Mouse (Mus musculus) CH12.LX (cell line): ENCODE measurements around the gene Asap2. TPM values are rescaled to one million over a fixed set of nuclear protein-coding genes. Genes with fewer than 3 reads are reported as not detected.

Experiments used
- DNase-seq: peaks from one replicate; pipeline ENCODE4 v3.0.0-alpha.2; 2013; ENCODE audit errors: extremely low read depth
- H3K27ac ChIP-seq: 2 replicates; pipeline ENCODE4 v1.5.1; 2012; ENCODE audit warnings: low read depth, mild to moderate bottlenecking, control low read depth, moderate library complexity; ENCODE audit not compliant: insufficient read depth
- H3K27me3 ChIP-seq: replicated peaks from 2 replicates; pipeline ENCODE3; 2012; ENCODE audit warnings: inconsistent platforms
- H3K36me3 ChIP-seq, 2 experiments: replicated peaks in 1 of 2; 2 replicates each; pipeline versions ENCODE3 to v1.6.1; 2012; ENCODE audit warnings: inconsistent platforms in 1 of 2, low read length in 1 of 2, mild to moderate bottlenecking in 1 of 2, mixed read lengths in 1 of 2, moderate library complexity in 1 of 2; ENCODE audit not compliant: control insufficient read depth in 1 of 2, insufficient read depth in 1 of 2
- H3K4me1 ChIP-seq, 2 experiments: 2 replicates each; pipeline ENCODE4 v1.6.1; 2012; ENCODE audit warnings: inconsistent platforms in 1 of 2, moderate library complexity in 1 of 2; ENCODE audit not compliant: insufficient read depth in 2 of 2, control insufficient read depth in 1 of 2
- H3K4me2 ChIP-seq: 2 replicates; pipeline ENCODE4 v1.6.1; 2012; ENCODE audit warnings: low read depth, mild to moderate bottlenecking, control low read depth; ENCODE audit not compliant: poor library complexity, insufficient read depth, severe bottlenecking
- H3K4me3 ChIP-seq, 3 experiments: fragments of 150-350 bp in 1 of 3; sonication (generic) in 1 of 3; replicated peaks in 1 of 3; 2 replicates each; pipeline versions ENCODE3 to v1.5.1; 2011 to 2012; ENCODE audit warnings: low read depth in 2 of 3, low read length in 2 of 3, mild to moderate bottlenecking in 2 of 3, moderate library complexity in 2 of 3, control low read depth in 1 of 3, improper control_type of control experiment in 1 of 3, inconsistent platforms in 1 of 3, mixed read lengths in 1 of 3; ENCODE audit not compliant: poor library complexity in 1 of 3
- H3K79me2 ChIP-seq: replicated peaks from 2 replicates; pipeline ENCODE4 v1.6.1; 2012; ENCODE audit warnings: mild to moderate bottlenecking, moderate library complexity; ENCODE audit not compliant: control insufficient read depth, poor library complexity, insufficient read depth, severe bottlenecking; ENCODE audit errors: extremely low read depth
- H3K9ac ChIP-seq: 2 replicates; pipeline ENCODE4 v1.6.1; 2012; ENCODE audit warnings: low read depth, mild to moderate bottlenecking, control low read depth, moderate library complexity; ENCODE audit not compliant: insufficient read depth
- H3K9me3 ChIP-seq: replicated peaks from 2 replicates; pipeline ENCODE3; 2012; ENCODE audit warnings: low read length, inconsistent platforms, mixed read lengths
- BHLHE40 ChIP-seq: IDR thresholded peaks from 2 replicates; pipeline ENCODE4 v1.6.1; 2011; ENCODE audit warnings: mild to moderate bottlenecking, low read depth, low read length, improper control_type of control experiment
- CHD2 ChIP-seq: IDR thresholded peaks from 2 replicates; pipeline ENCODE4 v1.6.1; 2011; ENCODE audit warnings: low read length, improper control_type of control experiment
- EP300 ChIP-seq: IDR thresholded peaks from 2 replicates; pipeline ENCODE4 v1.6.1; 2011; ENCODE audit warnings: low read length, improper control_type of control experiment
- ETS1 ChIP-seq: conservative IDR thresholded peaks from 2 replicates; pipeline ENCODE4 v1.6.1; 2012; ENCODE audit warnings: low read depth, mild to moderate bottlenecking, inconsistent platforms, low read length, improper control_type of control experiment, moderate library complexity
- GABPA ChIP-seq: IDR thresholded peaks from 2 replicates; pipeline ENCODE4 v1.6.1; 2012; ENCODE audit warnings: low read depth, low read length, improper control_type of control experiment, inconsistent platforms; ENCODE audit not compliant: insufficient replicate concordance
- IRF4 ChIP-seq: IDR thresholded peaks from 2 replicates; pipeline ENCODE4 v1.6.1; 2014; ENCODE audit warnings: low read depth, mild to moderate bottlenecking, inconsistent platforms, low read length, improper control_type of control experiment
- JUN ChIP-seq: IDR thresholded peaks from 2 replicates; pipeline ENCODE4 v1.6.1; 2011; ENCODE audit warnings: low read depth, mild to moderate bottlenecking, low read length, improper control_type of control experiment, moderate library complexity; ENCODE audit not compliant: insufficient read depth
- JUND ChIP-seq: conservative IDR thresholded peaks from 2 replicates; pipeline ENCODE4 v1.6.1; 2011; ENCODE audit warnings: low read depth, low read length, improper control_type of control experiment
- KAT2A ChIP-seq: IDR thresholded peaks from 2 replicates; pipeline ENCODE4 v1.6.1; 2012; ENCODE audit warnings: low read length, improper control_type of control experiment, inconsistent platforms; ENCODE audit not compliant: insufficient replicate concordance
- MAFK ChIP-seq: IDR thresholded peaks from 2 replicates; pipeline ENCODE4 v1.6.1; 2011; ENCODE audit warnings: low read length, improper control_type of control experiment; ENCODE audit not compliant: insufficient replicate concordance
- MAX ChIP-seq: IDR thresholded peaks from 2 replicates; pipeline ENCODE4 v1.6.1; 2011; ENCODE audit warnings: low read length, improper control_type of control experiment
- MAZ ChIP-seq: IDR thresholded peaks from 2 replicates; pipeline ENCODE4 v1.6.1; 2012; ENCODE audit warnings: low read depth, mild to moderate bottlenecking, inconsistent platforms, low read length, improper control_type of control experiment, moderate library complexity
- MEF2A ChIP-seq: IDR thresholded peaks from 2 replicates; pipeline ENCODE4 v1.6.1; 2014; ENCODE audit warnings: low read depth, mild to moderate bottlenecking, inconsistent platforms, low read length, improper control_type of control experiment, borderline replicate concordance
- NRF1 ChIP-seq: IDR thresholded peaks from 2 replicates; pipeline ENCODE4 v1.6.1; 2014; ENCODE audit warnings: low read depth, mild to moderate bottlenecking, inconsistent platforms, low read length, improper control_type of control experiment, moderate library complexity
- POLR2AphosphoS2 ChIP-seq: IDR thresholded peaks from 2 replicates; pipeline ENCODE4 v1.6.1; 2011; ENCODE audit warnings: low read depth, low read length, improper control_type of control experiment
- RAD21 ChIP-seq: IDR thresholded peaks from 2 replicates; pipeline ENCODE4 v1.6.1; 2011; ENCODE audit warnings: low read depth, mild to moderate bottlenecking, low read length, improper control_type of control experiment, moderate library complexity
- RCOR1 ChIP-seq: conservative IDR thresholded peaks from 2 replicates; pipeline ENCODE4 v1.6.1; 2012; ENCODE audit warnings: low read depth, mild to moderate bottlenecking, inconsistent platforms, low read length, improper control_type of control experiment
- UBTF ChIP-seq: IDR thresholded peaks from 2 replicates; pipeline ENCODE4 v1.6.1; 2012; ENCODE audit warnings: low read depth, mild to moderate bottlenecking, inconsistent platforms, low read length, improper control_type of control experiment, moderate library complexity
- USF1 ChIP-seq: IDR thresholded peaks from 2 replicates; pipeline ENCODE4 v1.6.1; 2014; ENCODE audit warnings: low read depth, mild to moderate bottlenecking, inconsistent platforms, low read length, improper control_type of control experiment
- USF2 ChIP-seq: conservative IDR thresholded peaks from 2 replicates; pipeline ENCODE4 v1.6.1; 2011; ENCODE audit warnings: low read depth, low read length, improper control_type of control experiment
- ZC3H11A ChIP-seq: IDR thresholded peaks from 2 replicates; pipeline ENCODE4 v1.6.1; 2012; ENCODE audit warnings: low read depth, mild to moderate bottlenecking, inconsistent platforms, low read length, improper control_type of control experiment
- ZMIZ1 ChIP-seq: IDR thresholded peaks from 2 replicates; pipeline ENCODE4 v1.6.1; 2012; ENCODE audit warnings: low read depth, mild to moderate bottlenecking, inconsistent platforms, low read length, improper control_type of control experiment
- ZNF384 ChIP-seq: IDR thresholded peaks from 2 replicates; pipeline ENCODE4 v1.6.1; 2012; ENCODE audit warnings: low read depth, low read length, improper control_type of control experiment, inconsistent platforms
- dilution Hi-C: fragments of 300-500 bp; cut with MboI; formaldehyde crosslinking; loops from 2 replicates; pipeline ENCODE4 v1.14.3; 2020; ENCODE audit warnings: low sequenced_read_pairs; ENCODE audit not compliant: extremely low pct_unique_long_range_greater_than_20kb, extremely low pct_ligation_motif_present
- in situ Hi-C: fragments of 300-500 bp; cut with MboI; formaldehyde crosslinking; loops from 3 replicates; pipeline ENCODE4 v1.14.3; 2019; ENCODE audit warnings: low sequenced_read_pairs, low pct_ligation_motif_present, low pct_unique_long_range_greater_than_20kb, mixed read lengths
- polyA plus RNA-seq: library from polyadenylated mRNA; unstranded; fragments of >175 nt; gene quantifications from 2 replicates; pipeline ENCODE4 v1.2.1, GENCODE M21; 2012; ENCODE audit warnings: low read depth; ENCODE audit not compliant: insufficient read length
- total RNA-seq, 2 experiments: library from RNA; depleted of rRNA; stranded (reverse); fragments of 300-350 nt in 1 of 2; fragments of >200 nt in 1 of 2; gene quantifications; 2 replicates each; pipeline ENCODE4 v1.2.3; 2012 to 2014

The Asap2 gene
- total and polyA plus RNA-seq, 3 experiments, result 0.17 to 0.64 (median 0.17) TPM

- H3K27me3 ChIP-seq, result no peaks in the 10 kb centered on the region
- no peaks in the 10 kb centered on the region for H3K9me3 ChIP-seq
- H3K36me3 ChIP-seq, result peaks cover 4 to 57% of the 10 kb centered on the region in 2 experiments
- peak; percentile 27 for DNase-seq
- H3K4me3 ChIP-seq, result no peak overlapping the region
- no peak overlapping the region for H3K27ac ChIP-seq
- TF ChIP-seq NRF1 (no peak), RAD21 (no peak), MAFK (no peak), ETS1 (no peak), BHLHE40 (no peak), ZC3H11A (no peak), CHD2 (no peak), KAT2A (no peak), EP300 (no peak), POLR2AphosphoS2 (no peak), USF1 (no peak), MEF2A (no peak), RCOR1 (no peak), JUND (no peak), MAZ (no peak), ZMIZ1 (no peak), MAX (no peak), IRF4 (no peak), UBTF (no peak)
- TF ChIP-seq, all 38 proteins: peak for 0
- H3K9ac ChIP-seq, result no peak overlapping the region
- dilution Hi-C loops (no loop called here), in situ Hi-C loops (loop anchor here (25.0 kb wide), 1 partner anchor 177 kb away; no protein-coding TSS in a partner anchor)
- no peak overlapping the region for H3K4me2 ChIP-seq
- H3K79me2 ChIP-seq, result no peaks in the 10 kb centered on the region
- peaks cover 6 to 11% of the 10 kb centered on the region in 2 experiments; a peak in 3 of 4 replicates for H3K4me1 ChIP-seq
Measured at GRCm38 (mm10) chr12:21264241-21264640, 274.0 kb downstream of the Asap2 start.

GRCm38 (mm10) chr12:21264970-21265369, 274.7 kb downstream of the Asap2 start:
- H3K4me1 ChIP-seq, result peaks cover 6 to 11% of the 10 kb centered on the region in 2 experiments; a peak in 3 of 4 replicates
- H3K9ac ChIP-seq, result no peak overlapping the region
- in situ Hi-C loops (loop anchor here (25.0 kb wide), 1 partner anchor 178 kb away; no protein-coding TSS in a partner anchor), dilution Hi-C loops (no loop called here)
- H3K27ac ChIP-seq, result no peak overlapping the region
- no peak for TF ChIP-seq ZNF384
- no peak for TF ChIP-seq ETS1
- TF ChIP-seq JUN, result no peak
- TF ChIP-seq USF2, result no peak
- TF ChIP-seq MAFK, result no peak
- no peak for TF ChIP-seq BHLHE40
- no peak for TF ChIP-seq RCOR1
- TF ChIP-seq MAZ, result no peak
- TF ChIP-seq GABPA, result no peak
- no peaks in the 10 kb centered on the region for H3K79me2 ChIP-seq
- H3K4me2 ChIP-seq, result no peak overlapping the region
- no peaks in the 10 kb centered on the region for H3K27me3 ChIP-seq
- DNase-seq, result no peak
- peaks cover 4 to 62% of the 10 kb centered on the region in 2 experiments for H3K36me3 ChIP-seq
- H3K4me3 ChIP-seq, result no peak overlapping the region
- no peaks in the 10 kb centered on the region for H3K9me3 ChIP-seq
